ENCODE assay signal across 13 mouse cellular contexts in the genomic region with DNA sequence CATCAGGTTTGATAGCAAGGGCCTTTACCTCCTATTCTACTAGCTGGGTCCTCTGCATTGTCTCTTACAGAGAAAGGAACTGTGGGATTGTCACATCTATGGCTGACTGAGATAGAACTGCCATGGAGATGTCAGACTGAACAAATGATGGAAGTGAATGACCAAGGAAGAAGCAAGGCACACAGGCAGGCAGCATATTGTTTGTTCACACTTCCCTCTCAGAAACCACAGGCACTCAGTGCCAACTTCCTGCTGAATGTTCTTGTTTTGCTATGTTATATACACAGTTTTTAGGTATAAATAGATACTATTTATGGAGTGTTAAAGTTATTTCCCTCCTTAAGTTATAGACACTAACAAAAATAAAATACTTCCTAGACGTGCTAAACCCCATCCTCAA.
"Had no signal": no experiment of that assay in that cellular context is flagged by ENCODE, and none has a peak within 500 bp of the region (broad histone marks: within the 10 kb centered on the region; RNA-seq: fewer than 3 reads in every experiment).

No protein-coding gene starts in this region.

- H3K4me3 ChIP-seq: limb, embryonic 13.5 days; liver, embryonic 12.5 days; liver, embryonic 15.5 days; midbrain, embryonic 12.5 days had no signal

- H3K4me1 ChIP-seq: limb, embryonic 13.5 days; midbrain, embryonic 12.5 days had no signal

- H3K9me3 ChIP-seq: liver, embryonic 12.5 days; liver, embryonic 15.5 days; midbrain, embryonic 12.5 days had no signal

- H3K4me2 ChIP-seq: limb, embryonic 13.5 days; liver, embryonic 12.5 days; liver, embryonic 15.5 days; midbrain, embryonic 12.5 days had no signal

- H3K27ac ChIP-seq: limb, embryonic 13.5 days; liver, embryonic 12.5 days; liver, embryonic 15.5 days; midbrain, embryonic 12.5 days had no signal

- H3K9ac ChIP-seq: limb, embryonic 13.5 days; liver, embryonic 12.5 days; liver, embryonic 15.5 days; midbrain, embryonic 12.5 days had no signal

- H3K27me3 ChIP-seq: limb, embryonic 13.5 days; liver, embryonic 12.5 days; liver, embryonic 15.5 days; midbrain, embryonic 12.5 days had no signal

- ATAC-seq: intestine, embryonic 16.5 days had no signal

- DNase-seq: kidney, adult 18-20 months; kidney, adult 9 months; kidney, postnatal 14 days; kidney, postnatal 4 days; left cerebral cortex, postnatal 4 days; lung, adult 18-20 months; lung, postnatal 14 days; thymus, adult 18-20 months had no signal
